Mouse (Mus musculus) thymus, adult 2 months (tissue): ENCODE results near the gene Mtf1. TPM values are rescaled to one million over a fixed set of nuclear protein-coding genes. Genes with fewer than 3 reads are reported as not detected.

Experiments
- DNase-seq: peaks from one replicate; pipeline ENCODE4 v3.0.0; 2021
- H3K27ac ChIP-seq: fragments of 200-500 bp; 2 replicates; pipeline ENCODE4 v1.5.1; 2012; ENCODE audit warnings: low read length, control low read depth; ENCODE audit not compliant: control insufficient read depth, insufficient read depth
- H3K27me3 ChIP-seq: fragments of 200-500 bp; 2 replicates; pipeline ENCODE4 v1.6.1; 2012; ENCODE audit warnings: mild to moderate bottlenecking, low read length, moderate library complexity, mixed read lengths; ENCODE audit not compliant: control insufficient read depth, insufficient read depth
- H3K36me3 ChIP-seq: fragments of 200-500 bp; 2 replicates; pipeline ENCODE4 v1.6.1; 2012; ENCODE audit warnings: mild to moderate bottlenecking, low read length, moderate library complexity; ENCODE audit not compliant: control insufficient read depth, insufficient read depth
- H3K4me1 ChIP-seq: fragments of 200-500 bp; replicated peaks from 2 replicates; pipeline ENCODE4 v1.6.1; 2012; ENCODE audit warnings: low read length; ENCODE audit not compliant: control insufficient read depth, insufficient read depth
- H3K4me3 ChIP-seq: fragments of 200-500 bp; 2 replicates; pipeline ENCODE4 v1.5.1; 2012; ENCODE audit warnings: mild to moderate bottlenecking, low read length, control low read depth, moderate library complexity; ENCODE audit not compliant: control insufficient read depth, insufficient read depth
- CTCF ChIP-seq: fragments of 200-500 bp; IDR thresholded peaks from 2 replicates; pipeline ENCODE4 v1.5.1; 2012; ENCODE audit warnings: mild to moderate bottlenecking, control low read depth, low read length, moderate library complexity, borderline replicate concordance; ENCODE audit not compliant: control insufficient read depth, poor library complexity, insufficient read depth; ENCODE audit errors: extremely low read depth
- POLR2A ChIP-seq: fragments of 200-500 bp; IDR thresholded peaks from 2 replicates; pipeline ENCODE4 v1.6.1; 2012; ENCODE audit warnings: mild to moderate bottlenecking, low read length, control low read depth, moderate library complexity; ENCODE audit not compliant: control insufficient read depth, poor library complexity, insufficient read depth; ENCODE audit errors: extremely low read depth
- WGBS: fragments of 180-500 bp; shearing (Covaris S2); methylation state at CpG from one replicate; pipeline ENCODE4 v1.1.7; 2018; 5-methylcytosine and 5-hydroxymethylcytosine counted together
- polyA plus RNA-seq: library from polyadenylated mRNA; depleted of rRNA; stranded (reverse); fragments of >200 nt; gene quantifications from 2 replicates; pipeline ENCODE4 v1.2.3, GENCODE M21; 2012; rRNA removed

Mtf1 gene
- polyA plus RNA-seq, 1 experiment: 10.4 TPM

DNA sequence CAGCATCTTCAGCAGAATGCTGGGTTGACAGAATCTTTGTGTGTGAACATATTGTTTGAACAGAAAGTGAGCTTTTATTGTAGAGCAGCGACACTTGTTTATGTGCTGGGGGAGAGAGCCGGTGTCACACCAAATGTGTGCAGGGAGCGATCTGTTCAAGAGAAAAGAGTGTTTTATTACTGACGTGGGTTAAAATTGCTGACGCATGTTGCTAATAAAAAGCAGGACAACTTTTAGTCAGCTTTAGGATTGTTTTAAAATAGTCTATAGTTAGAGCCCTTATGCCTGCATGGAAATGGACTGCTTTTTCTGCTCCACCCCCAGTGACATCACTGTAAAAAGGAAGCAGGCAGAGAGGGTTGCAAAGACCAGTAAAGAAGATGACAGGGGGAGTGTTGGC lies 88.9 kb downstream of the Mtf1 start:
- Histone ChIP-seq H3K27ac (no peak overlapping the region), H3K4me1 (no peaks in the 10 kb centered on the region; the same call in 1 of the 2 replicates), H3K27me3 (no peaks in the 10 kb centered on the region; the same call in 1 of the 2 replicates), H3K36me3 (no peaks in the 10 kb centered on the region), H3K4me3 (no peak overlapping the region)
- DNase-seq: no peak
- no peak for TF ChIP-seq CTCF
- TF ChIP-seq POLR2A: no peak
- 77% methylated on average over 5 of the region's 5 CpGs for WGBS

DNA sequence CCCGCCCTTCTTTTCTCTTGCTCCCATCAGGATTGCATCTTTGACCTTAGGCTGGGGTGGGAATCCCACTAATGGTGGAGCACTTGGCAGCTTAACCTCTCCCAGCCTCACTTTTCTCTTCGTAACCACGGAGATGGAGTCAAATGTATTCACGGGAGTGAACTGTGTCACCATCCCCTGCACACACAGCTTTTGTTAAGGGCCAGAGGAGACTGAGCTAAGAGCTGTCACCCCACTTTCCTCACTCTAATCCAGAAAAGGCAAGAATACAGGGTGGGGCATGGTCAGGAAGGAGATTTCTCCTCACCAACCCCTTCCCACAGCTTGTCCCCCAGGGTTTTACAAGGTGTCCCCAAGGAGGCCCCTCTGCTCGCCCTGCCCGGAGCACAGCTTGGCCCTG lies 91.9 kb downstream of the Mtf1 start:
- H3K4me1 ChIP-seq: no peaks in the 10 kb centered on the region; the same call in 1 of the 2 replicates
- no peak overlapping the region for H3K4me3 ChIP-seq
- H3K27me3 ChIP-seq: no peaks in the 10 kb centered on the region; the same call in 1 of the 2 replicates
- no peaks in the 10 kb centered on the region for H3K36me3 ChIP-seq
- WGBS: 44% methylated on average over 6 of the region's 6 CpGs
- no peak for DNase-seq
- H3K27ac ChIP-seq: no peak overlapping the region
- TF ChIP-seq POLR2A (no peak), CTCF (no peak)

DNA sequence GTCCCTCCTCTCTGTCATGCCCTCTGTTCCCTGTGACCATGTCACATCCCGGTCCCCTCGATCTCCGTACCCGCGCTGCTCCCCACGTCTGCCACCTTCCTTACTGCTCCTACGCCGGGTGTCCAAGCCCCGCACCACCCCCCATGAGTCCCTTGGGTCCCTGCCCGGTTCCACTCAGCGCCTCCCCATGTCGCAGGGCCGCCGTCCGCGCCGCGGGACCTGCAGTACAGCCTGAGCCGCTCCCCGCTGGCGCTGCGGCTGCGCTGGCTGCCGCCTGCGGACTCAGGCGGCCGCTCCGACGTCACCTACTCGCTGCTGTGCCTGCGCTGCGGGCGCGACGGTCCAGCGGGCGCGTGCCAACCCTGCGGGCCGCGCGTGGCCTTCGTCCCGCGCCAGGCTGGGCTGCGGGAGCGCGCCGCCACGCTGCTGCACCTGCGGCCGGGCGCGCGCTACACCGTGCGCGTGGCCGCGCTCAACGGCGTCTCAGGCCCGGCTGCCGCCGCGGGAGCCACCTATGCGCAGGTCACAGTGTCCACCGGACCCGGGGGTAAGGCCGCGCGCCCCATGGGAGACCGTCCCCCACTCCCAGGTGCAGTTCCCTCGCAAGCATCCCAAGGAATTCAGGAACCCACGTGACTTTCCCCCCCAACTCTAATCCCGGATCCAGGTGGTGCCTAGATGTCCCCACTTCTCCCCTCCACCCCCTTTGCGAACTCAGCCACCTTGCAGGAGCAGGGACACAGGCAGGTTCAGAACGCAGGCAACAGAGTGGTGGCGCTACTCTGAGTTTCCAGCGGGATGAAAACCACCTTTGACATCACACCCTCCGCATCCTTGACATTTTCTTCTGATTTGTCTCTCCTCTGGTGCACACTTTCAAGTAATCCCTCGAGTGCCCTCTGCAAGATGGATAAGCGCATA lies 92.9 kb downstream of the Mtf1 start:
- H3K4me1 ChIP-seq: no peaks in the 10 kb centered on the region; the same call in 1 of the 2 replicates
- H3K4me3 ChIP-seq: no peak overlapping the region
- no peaks in the 10 kb centered on the region for H3K36me3 ChIP-seq
- TF ChIP-seq CTCF: no peak
- no peak for TF ChIP-seq POLR2A
- DNase-seq: no peak
- H3K27ac ChIP-seq: no peak overlapping the region
- no peaks in the 10 kb centered on the region; the same call in 1 of the 2 replicates for H3K27me3 ChIP-seq
- WGBS: 4% methylated on average over 83 of the region's 83 CpGs

DNA sequence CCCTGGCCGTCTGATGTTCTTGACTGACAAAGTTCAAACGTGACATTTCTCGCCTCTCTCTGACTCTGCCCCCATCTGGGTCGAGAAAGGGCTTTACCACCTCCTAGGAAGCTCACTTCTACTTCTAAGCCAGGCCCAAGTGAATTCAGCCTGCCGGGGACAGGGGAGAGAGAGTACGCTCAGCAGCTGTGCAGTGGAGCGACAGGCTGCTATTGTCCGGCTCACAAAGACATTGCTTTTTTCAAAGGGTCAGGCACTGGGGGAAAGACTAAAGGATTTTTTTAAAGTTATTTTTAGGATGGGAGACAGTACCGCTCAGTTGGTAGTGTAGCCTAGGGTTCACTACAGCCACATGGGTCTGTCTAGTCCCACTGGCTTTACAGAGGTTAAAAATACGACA lies 96.5 kb downstream of the Mtf1 start:
- no peaks in the 10 kb centered on the region; the same call in 1 of the 2 replicates for H3K4me1 ChIP-seq
- 78% methylated on average over 10 of the region's 10 CpGs for WGBS
- no peaks in the 10 kb centered on the region for H3K36me3 ChIP-seq
- no peaks in the 10 kb centered on the region; the same call in 1 of the 2 replicates for H3K27me3 ChIP-seq
- H3K27ac ChIP-seq: no peak overlapping the region
- TF ChIP-seq CTCF (no peak), POLR2A (no peak)
- H3K4me3 ChIP-seq: no peak overlapping the region
- DNase-seq: no peak

Other genes with a start within 250 kb of the Mtf1 start
- not detected in 2 replicates for gene 3100002H09Rik, start 191.3 kb upstream of the Mtf1 start, polyA plus RNA-seq
- gene Pou3f1, start 145.3 kb upstream of the Mtf1 start, polyA plus RNA-seq: 0.38 and 0.46 TPM in 2 replicates
- gene Utp11, start 108.5 kb upstream of the Mtf1 start, polyA plus RNA-seq: 6.0 and 6.3 TPM in 2 replicates
- 36.1 and 59.4 TPM in 2 replicates for gene Fhl3, start 101.4 kb upstream of the Mtf1 start, polyA plus RNA-seq
- 23.2 and 25.3 TPM in 2 replicates for gene Sf3a3, start 87.3 kb upstream of the Mtf1 start, polyA plus RNA-seq
- 81.3 and 101 TPM in 2 replicates for gene Inpp5b, start 60.3 kb upstream of the Mtf1 start, polyA plus RNA-seq
- 63.0 and 70.4 TPM in 2 replicates for gene Yrdc, start 48.6 kb downstream of the Mtf1 start, polyA plus RNA-seq
- gene 1110065P20Rik, start 49.1 kb downstream of the Mtf1 start, polyA plus RNA-seq: 26.2 and 28.0 TPM in 2 replicates
- 1.1 and 1.4 TPM in 2 replicates for gene Maneal, start 60.1 kb downstream of the Mtf1 start, polyA plus RNA-seq
- 0.06 and 0.07 TPM in 2 replicates for gene Epha10, start 78.8 kb downstream of the Mtf1 start, polyA plus RNA-seq
- 18.3 and 21.6 TPM in 2 replicates for gene 9930104L06Rik, start 134.9 kb downstream of the Mtf1 start, polyA plus RNA-seq
- 79.4 and 102 TPM in 2 replicates for gene Cdca8, start 137.2 kb downstream of the Mtf1 start, polyA plus RNA-seq
- gene Rspo1, start 184.3 kb downstream of the Mtf1 start, polyA plus RNA-seq: 2.2 and 2.3 TPM in 2 replicates
- gene Gnl2, start 214.5 kb downstream of the Mtf1 start, polyA plus RNA-seq: 17.9 and 18.3 TPM in 2 replicates